In the genomic region with DNA sequence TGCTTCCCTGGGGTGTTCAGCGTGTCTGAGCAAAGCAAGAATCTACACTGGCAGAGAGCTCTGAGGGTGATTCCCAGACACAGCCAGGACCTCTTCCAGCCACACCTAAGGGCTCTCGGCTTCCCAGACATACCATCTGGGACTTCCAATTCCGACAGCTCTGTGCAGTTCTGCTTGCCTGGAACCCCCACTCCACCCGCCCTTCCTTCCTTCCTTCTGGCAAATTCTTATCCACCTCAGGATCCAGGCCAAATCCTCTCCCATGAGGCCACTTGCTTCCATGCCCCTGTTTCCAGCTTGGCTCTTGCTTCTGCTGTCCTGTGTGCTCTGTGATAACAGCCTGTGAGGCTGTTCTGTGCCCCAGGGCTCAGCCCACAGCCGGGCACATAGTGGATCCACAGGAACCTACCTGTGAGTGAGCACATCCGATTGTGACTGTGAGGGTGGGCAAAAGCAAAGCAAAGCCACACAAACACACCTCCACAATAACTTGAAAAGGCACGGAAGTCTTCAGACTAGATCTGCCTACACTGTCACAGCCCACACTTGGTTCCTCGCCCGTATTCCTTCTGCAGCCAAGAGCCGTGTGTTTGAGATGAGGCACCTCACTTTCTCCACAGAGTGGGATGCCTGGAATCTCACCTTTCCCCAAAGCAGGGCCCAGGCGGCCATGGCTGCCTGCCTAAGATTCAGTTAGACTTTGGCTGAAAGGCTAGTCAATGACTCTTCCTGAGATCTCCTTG, we compare ENCODE assay signal across 9 mouse cellular contexts. TPM values are rescaled to one million over a fixed set of nuclear protein-coding genes. Genes with fewer than 3 reads are reported as not detected.
A peak's percentile ranks its signal among the peaks of the same experiment; 100 is the strongest.
DNase-seq lines count a peak whose midpoint lies in the region; ATAC-seq and TF ChIP-seq lines count a peak whose summit lies in the region.
"Had no signal": no experiment of that assay in that cellular context is flagged by ENCODE, and none has a peak within 500 bp of the region (broad histone marks: within the 10 kb centered on the region; RNA-seq: fewer than 3 reads in every experiment).

No protein-coding gene starts in this region.

- peak overlapping the region; percentile 51 for H3K4me3 ChIP-seq in gastrocnemius, adult 2 months
- H3K4me3 ChIP-seq in left cerebral cortex, adult 2 months, result no peak overlapping the region
- H3K4me3 ChIP-seq in hindbrain, embryonic 12.5 days, result no peak overlapping the region
- H3K4me3 ChIP-seq: liver, embryonic 15.5 days had no signal

- DNase-seq in gastrocnemius, adult 2 months, result peak; percentile 74
- no peak for DNase-seq in gastrocnemius, postnatal 14 days
- peak; percentile 82 for DNase-seq in adipocyte (ENCODE audit: low spot score)
- DNase-seq in gastrocnemius, postnatal 36 days, result peak; percentile 49 to 61
- peak; percentile 39 to 73 for DNase-seq in left cerebral cortex, adult 2 months (ENCODE audit: extremely low spot score in 1 of 2, low spot score in 2 of 2)
- DNase-seq in retina, embryonic 14.5 days (ENCODE audit: low spot score), result no peak
- DNase-seq in thymus, postnatal 0 days (ENCODE audit: low spot score), result no peak

- H3K4me2 ChIP-seq in hindbrain, embryonic 12.5 days (replicated peaks), result no peak overlapping the region
- H3K4me2 ChIP-seq: liver, embryonic 15.5 days had no signal

- intact Hi-C loops in gastrocnemius, adult 2 months (cut with DNase I), result loop anchor here (2.0 kb wide), 2 partner anchors 99 to 147 kb away; no protein-coding TSS in a partner anchor
- intact Hi-C loops in gastrocnemius, postnatal 14 days (cut with DNase I; ENCODE audit: low total_unique reads), result loop anchor here (5.0 kb wide), 1 partner anchor 145 kb away; no protein-coding TSS in a partner anchor
- intact Hi-C loops in gastrocnemius, postnatal 36 days (cut with DNase I), result loop anchor here (1.0 to 2.0 kb wide), 2 partner anchors 101 to 148 kb away; a partner anchor contains a TSS
- intact Hi-C loops in left cerebral cortex, adult 2 months (cut with DNase I), result loop anchor here (1.0 to 2.0 kb wide), 5 partner anchors 21 to 149 kb away; no protein-coding TSS in a partner anchor

- no peaks in the 10 kb centered on the region for H3K4me1 ChIP-seq in hindbrain, embryonic 12.5 days

- no peak for TF ChIP-seq CTCF in gastrocnemius, adult 2 months (IDR thresholded peaks at IDR 0.05)
- no peak for TF ChIP-seq CTCF in left cerebral cortex, adult 2 months (IDR thresholded peaks at IDR 0.05)

- no peak overlapping the region for H3K9ac ChIP-seq in hindbrain, embryonic 12.5 days
- H3K9ac ChIP-seq: liver, embryonic 15.5 days had no signal

- 91% methylated on average over 11 of the region's 11 CpGs for WGBS in hindbrain, embryonic 12.5 days

- ATAC-seq in hindbrain, embryonic 12.5 days (ENCODE audit: low FRiP score), result no peak

- no peaks in the 10 kb centered on the region for H3K9me3 ChIP-seq in hindbrain, embryonic 12.5 days (replicated peaks)
- H3K9me3 ChIP-seq: liver, embryonic 15.5 days had no signal

- peak overlapping the region; percentile 77 for H3K27ac ChIP-seq in gastrocnemius, adult 2 months
- peak overlapping the region; percentile 73 for H3K27ac ChIP-seq in left cerebral cortex, adult 2 months
- H3K27ac ChIP-seq in hindbrain, embryonic 12.5 days, result no peak overlapping the region
- H3K27ac ChIP-seq: liver, embryonic 15.5 days had no signal

- no peaks in the 10 kb centered on the region for H3K36me3 ChIP-seq in hindbrain, embryonic 12.5 days
- H3K36me3 ChIP-seq: liver, embryonic 15.5 days had no signal

- no peaks in the 10 kb centered on the region for H3K27me3 ChIP-seq in hindbrain, embryonic 12.5 days
- H3K27me3 ChIP-seq: liver, embryonic 15.5 days had no signal

RNA-seq across cellular contexts. Expression of a gene that starts 43.9 kb away (rescaled TPM):
- 10 to 100 TPM; 19.5 to 37.8 TPM for total RNA-seq in gastrocnemius, adult 2 months (2021)
- total RNA-seq in gastrocnemius, postnatal 14 days (2021), result 100 to 1,000 TPM; 212 to 288 TPM
- 10 to 100 TPM; 44.6 to 76.0 TPM for total RNA-seq in gastrocnemius, postnatal 36 days (2021)
- 1 to 10 TPM; 6.1 to 6.7 TPM for total RNA-seq in left cerebral cortex, adult 2 months (2021)
- polyA plus RNA-seq in hindbrain, embryonic 12.5 days (2016; fragmentation: Nextera tagmentation; extraction: Ambion mirVana), result 7.3 and 9.2 TPM in 2 replicates
- 14.5 and 16.7 TPM in 2 replicates for polyA plus RNA-seq in thymus, postnatal 0 days (2015; fragmentation: Nextera tagmentation; extraction: Ambion mirVana)

Comparison
In these comparisons a context has a peak if more than half of its experiments do, and no peak if none do; other contexts are left out.
1. DNase-seq: peak in gastrocnemius, adult 2 months (single experiment), adipocyte (single experiment), gastrocnemius, postnatal 36 days (2 of 2) and left cerebral cortex, adult 2 months (2 of 2); none in gastrocnemius, postnatal 14 days (single experiment), retina, embryonic 14.5 days (single experiment) and thymus, postnatal 0 days (single experiment).